Mouse (Mus musculus) naive thymus-derived CD4-positive, alpha-beta T cell, adult 5 months (primary cell): Measurements from ENCODE around the gene L1cam. TPM values are rescaled to one million over a fixed set of nuclear protein-coding genes. Genes with fewer than 3 reads are reported as not detected.

Experiments
- polyA plus RNA-seq: library from polyadenylated mRNA; unstranded; fragments of 100-300 nt; shearing (Covaris generic); gene quantifications from one replicate; pipeline ENCODE4 v1.2.1, GENCODE M21; 2017

The L1cam gene
- polyA plus RNA-seq = 32.4 TPM

GRCm38 (mm10) chrX:73895719-73896118 lies at the start of gene L1cam:
TSS of gene L1cam (minus strand) at chrX:73896105.

GRCm38 (mm10) chrX:73930402-73931062 lies 34.6 kb upstream of the L1cam start, which contains the start of gene Renbp:
TSS of gene Renbp (minus strand) at chrX:73930850.

DNA sequence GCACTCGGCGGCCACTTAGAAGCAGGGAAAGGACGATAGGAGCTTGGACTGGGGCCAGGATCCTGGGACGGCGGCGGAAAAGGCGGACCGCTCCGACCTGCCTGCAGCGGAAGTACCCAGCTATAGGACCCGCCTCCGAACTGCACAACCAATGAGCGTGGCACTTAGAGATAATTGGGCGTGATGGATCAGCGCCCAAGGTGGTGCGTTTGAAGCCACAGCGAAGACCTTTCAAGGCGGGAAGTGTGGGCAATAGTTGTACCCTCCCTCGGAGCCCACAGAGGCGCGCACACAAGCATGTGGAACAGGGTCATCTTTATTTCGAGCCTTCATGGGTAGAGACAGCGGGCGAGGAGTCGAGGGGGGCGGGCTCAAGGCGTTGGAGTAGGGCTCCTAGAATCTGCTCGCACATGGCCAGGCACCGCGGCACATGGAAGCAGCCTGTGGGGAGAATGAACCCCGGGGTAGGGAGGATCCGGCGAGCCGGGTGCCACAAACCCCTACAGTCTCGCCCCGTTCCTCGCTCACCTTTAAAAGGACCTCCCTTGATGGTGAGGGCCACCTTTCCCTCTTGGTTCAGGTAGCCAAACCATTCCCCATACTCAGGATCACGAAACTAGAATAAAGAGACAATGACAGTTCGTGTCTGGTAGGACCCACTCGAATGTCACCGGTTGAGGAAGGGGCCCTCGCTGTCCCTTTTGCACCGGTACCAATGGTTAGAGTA lies 26.1 kb upstream of the L1cam start, which contains the start of the genes Arhgap4 and Naa10:
Gene Arhgap4, minus strand, starts transcription at position 48 of the 727 bp plus-strand sequence.
Gene Naa10, minus strand, starts transcription at position 122 of the 727 bp plus-strand sequence.

GRCm38 (mm10) chrX:73891551-73892152 lies 4.3 kb downstream of the L1cam start, which contains the start of gene Avpr2:
TSS of gene Avpr2 (plus strand) at chrX:73892102.

GRCm38 (mm10) chrX:73824185-73825151 lies 71.4 kb downstream of the L1cam start, which contains the start of gene Pdzd4:
TSS of gene Pdzd4 (minus strand) at chrX:73824969.

Other genes with a start within 250 kb of the L1cam start
- 1.1 TPM for gene Pnck, start 236.0 kb downstream of the L1cam start, polyA plus RNA-seq
- not detected for gene Slc6a8, start 223.0 kb downstream of the L1cam start, polyA plus RNA-seq
- 227 TPM for gene Bcap31, start 179.9 kb downstream of the L1cam start, polyA plus RNA-seq
- gene Abcd1, start 179.5 kb downstream of the L1cam start, polyA plus RNA-seq = 23.2 TPM
- gene Plxnb3, start 139.0 kb downstream of the L1cam start, polyA plus RNA-seq = not detected
- gene Srpk3, start 121.7 kb downstream of the L1cam start, polyA plus RNA-seq = 0.41 TPM
- gene Idh3g, start 109.2 kb downstream of the L1cam start, polyA plus RNA-seq = 214 TPM
- 169 TPM for gene Ssr4, start 109.1 kb downstream of the L1cam start, polyA plus RNA-seq
- gene Pdzd4, start 71.1 kb downstream of the L1cam start, polyA plus RNA-seq = 0.15 TPM
- gene Avpr2, start 4.0 kb downstream of the L1cam start, polyA plus RNA-seq = 2.3 TPM
- 252 TPM for gene Arhgap4, start 25.8 kb upstream of the L1cam start, polyA plus RNA-seq
- 123 TPM for gene Naa10, start 25.8 kb upstream of the L1cam start, polyA plus RNA-seq
- 2.1 TPM for gene Renbp, start 34.7 kb upstream of the L1cam start, polyA plus RNA-seq
- gene Hcfc1, start 70.3 kb upstream of the L1cam start, polyA plus RNA-seq = 41.7 TPM
- gene Irak1, start 127.8 kb upstream of the L1cam start, polyA plus RNA-seq = 212 TPM
- gene Opn1mw, start 231.4 kb upstream of the L1cam start, polyA plus RNA-seq = not detected
- 48.0 TPM for gene Mecp2, start 239.3 kb upstream of the L1cam start, polyA plus RNA-seq